25 mouse cellular contexts compared by ENCODE assay signal in the genomic region with DNA sequence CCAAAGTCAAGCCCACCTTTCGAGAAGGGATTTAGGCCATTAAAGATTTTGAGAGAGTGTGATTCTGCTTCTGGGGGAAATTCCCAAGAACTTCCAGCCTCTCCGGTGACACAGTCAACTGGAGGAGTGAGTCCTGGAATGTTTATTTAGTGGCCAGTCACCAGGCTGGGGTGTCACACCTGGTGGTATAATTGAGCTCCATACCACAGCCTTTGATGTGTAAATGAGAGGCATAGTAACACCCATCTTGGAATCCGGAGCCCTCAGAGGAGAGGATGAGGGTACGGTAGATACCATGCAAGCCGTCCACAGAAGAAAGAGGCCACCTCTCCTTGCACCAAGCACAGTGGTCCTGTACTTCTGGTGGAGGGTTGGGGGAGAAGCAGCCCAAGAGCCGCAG. TPM values are rescaled to one million over a fixed set of nuclear protein-coding genes. Genes with fewer than 3 reads are reported as not detected.
DNase-seq lines count a peak whose midpoint lies in the region; ATAC-seq and TF ChIP-seq lines count a peak whose summit lies in the region.
"Had no signal": no experiment of that assay in that cellular context is flagged by ENCODE, and none has a peak within 500 bp of the region (broad histone marks: within the 10 kb centered on the region; RNA-seq: fewer than 3 reads in every experiment).

No protein-coding gene starts in this region.

- WGBS in lung, postnatal 0 days, result 41% methylated on average over 6 of the region's 6 CpGs
- 43% methylated on average over 6 of the region's 6 CpGs for WGBS in stomach, postnatal 0 days

- H3K4me3 ChIP-seq in lung, postnatal 0 days (ENCODE audit: low read depth, low read length), result no peak overlapping the region
- no peak overlapping the region for H3K4me3 ChIP-seq in stomach, postnatal 0 days (ENCODE audit: low read depth, low read length)
- H3K4me3 ChIP-seq: embryonic facial prominence, embryonic 12.5 days; embryonic facial prominence, embryonic 15.5 days; heart, embryonic 12.5 days; heart, embryonic 15.5 days; hindbrain, embryonic 10.5 days; hindbrain, embryonic 13.5 days; intestine, embryonic 15.5 days had no signal

- no peak overlapping the region for H3K4me2 ChIP-seq in lung, postnatal 0 days (replicated peaks; ENCODE audit: low read depth, low read length)
- H3K4me2 ChIP-seq in stomach, postnatal 0 days (replicated peaks; ENCODE audit: low read depth), result no peak overlapping the region
- H3K4me2 ChIP-seq: embryonic facial prominence, embryonic 12.5 days; embryonic facial prominence, embryonic 15.5 days; heart, embryonic 12.5 days; heart, embryonic 15.5 days; hindbrain, embryonic 13.5 days; intestine, embryonic 15.5 days had no signal

- H3K36me3 ChIP-seq in lung, postnatal 0 days (ENCODE audit: insufficient read depth, low read length), result no peaks in the 10 kb centered on the region
- no peaks in the 10 kb centered on the region; the same call in 1 of the 2 replicates for H3K36me3 ChIP-seq in stomach, postnatal 0 days (ENCODE audit: control insufficient read depth, insufficient read depth, low read length)
- H3K36me3 ChIP-seq: embryonic facial prominence, embryonic 12.5 days; embryonic facial prominence, embryonic 15.5 days; heart, embryonic 12.5 days; heart, embryonic 15.5 days; hindbrain, embryonic 10.5 days; hindbrain, embryonic 13.5 days; intestine, embryonic 15.5 days had no signal

- no peak overlapping the region for H3K9ac ChIP-seq in lung, postnatal 0 days (replicated peaks; ENCODE audit: low read depth)
- H3K9ac ChIP-seq in stomach, postnatal 0 days (ENCODE audit: low read length), result no peak overlapping the region
- H3K9ac ChIP-seq: embryonic facial prominence, embryonic 12.5 days; embryonic facial prominence, embryonic 15.5 days; forebrain, postnatal 0 days; heart, embryonic 12.5 days; heart, embryonic 15.5 days; hindbrain, embryonic 13.5 days; intestine, embryonic 15.5 days had no signal

- peak; percentile 40; the same call in 1 of the 2 replicates for ATAC-seq in lung, postnatal 0 days
- no peak for ATAC-seq in stomach, postnatal 0 days (ENCODE audit: low FRiP score, low TSS enrichment)
- ATAC-seq: forebrain, embryonic 14.5 days; forebrain, postnatal 0 days; hindbrain, embryonic 16.5 days; intestine, embryonic 15.5 days had no signal

- DNase-seq in heart, adult 11 months, result peak; percentile 76
- no peak for DNase-seq in heart, adult 8-10 months (ENCODE audit: low spot score)
- DNase-seq in lung, postnatal 0 days (ENCODE audit: low spot score), result no peak
- no peak for DNase-seq in lung, postnatal 25 days (ENCODE audit: low spot score)
- DNase-seq in stomach, postnatal 0 days (ENCODE audit: low spot score), result no peak
- DNase-seq in gastrocnemius, adult 18-20 months (ENCODE audit: low spot score), result no peak
- DNase-seq: adrenal gland, adult 2 months; adrenal gland, postnatal 14 days; cerebellum, adult 11 months; cerebellum, adult 2 months; cerebellum, adult 9-11 months; cerebellum, postnatal 25 days; forebrain, postnatal 0 days; gastrocnemius, postnatal 25 days; heart, postnatal 10 days; heart, postnatal 36 days had no signal

- no peak for TF ChIP-seq EP300 in lung, postnatal 0 days (IDR thresholded peaks at IDR 0.05)
- no peak for TF ChIP-seq EP300 in stomach, postnatal 0 days (optimal IDR thresholded peaks at IDR 0.05)

- no peak for TF ChIP-seq CTCF in lung, postnatal 0 days (IDR thresholded peaks at IDR 0.05)
- no peak for TF ChIP-seq CTCF in stomach, postnatal 0 days (IDR thresholded peaks at IDR 0.05; ENCODE audit: low read depth)

- no peak overlapping the region for H3K27ac ChIP-seq in lung, postnatal 0 days (ENCODE audit: low read length)
- H3K27ac ChIP-seq in stomach, postnatal 0 days (replicated peaks), result 0 out of 2 replicates have a peak overlapping the region, but pooled peaks have one; percentile 9
- H3K27ac ChIP-seq: embryonic facial prominence, embryonic 12.5 days; embryonic facial prominence, embryonic 15.5 days; heart, embryonic 15.5 days; hindbrain, embryonic 10.5 days; hindbrain, embryonic 13.5 days; intestine, embryonic 15.5 days had no signal

- H3K4me1 ChIP-seq in lung, postnatal 0 days (ENCODE audit: insufficient read depth, low read depth, low read length), result no peaks in the 10 kb centered on the region
- no peaks in the 10 kb centered on the region for H3K4me1 ChIP-seq in stomach, postnatal 0 days (replicated peaks; ENCODE audit: control insufficient read depth, insufficient read depth)
- H3K4me1 ChIP-seq: embryonic facial prominence, embryonic 12.5 days; embryonic facial prominence, embryonic 15.5 days; heart, embryonic 12.5 days; heart, embryonic 15.5 days; hindbrain, embryonic 13.5 days; intestine, embryonic 15.5 days had no signal

- no peaks in the 10 kb centered on the region for H3K27me3 ChIP-seq in lung, postnatal 0 days (replicated peaks; ENCODE audit: insufficient read depth, low read length)
- no peaks in the 10 kb centered on the region for H3K27me3 ChIP-seq in stomach, postnatal 0 days (ENCODE audit: control insufficient read depth, insufficient read depth, low read length)
- H3K27me3 ChIP-seq: embryonic facial prominence, embryonic 15.5 days; intestine, embryonic 15.5 days had no signal

- no peaks in the 10 kb centered on the region for H3K9me3 ChIP-seq in lung, postnatal 0 days (ENCODE audit: low read length)
- no peaks in the 10 kb centered on the region for H3K9me3 ChIP-seq in stomach, postnatal 0 days (ENCODE audit: control insufficient read depth, low read length)
- H3K9me3 ChIP-seq: embryonic facial prominence, embryonic 12.5 days; embryonic facial prominence, embryonic 15.5 days; heart, embryonic 12.5 days; heart, embryonic 15.5 days; hindbrain, embryonic 10.5 days; hindbrain, embryonic 13.5 days; intestine, embryonic 15.5 days had no signal

RNA-seq across cellular contexts. Expression of a gene that starts 11.0 kb away (rescaled TPM):
- under 1 TPM; 0.16 to 0.43 (median 0.27) TPM for total RNA-seq in heart, adult 8-10 months (2022)
- 14.2 and 20.6 TPM in 2 replicates for polyA plus RNA-seq in lung, postnatal 0 days (2015; fragmentation: Nextera tagmentation; extraction: Ambion mirVana)
- 79.0 and 80.6 TPM in 2 replicates for polyA plus RNA-seq in stomach, postnatal 0 days (2015; fragmentation: Nextera tagmentation; extraction: Ambion mirVana)
- under 1 TPM in 1 of 2 experiments, not detected in 1; 0.17 TPM for total RNA-seq in gastrocnemius, adult 18-20 months (2021)
- total RNA-seq: gastrocnemius, postnatal 25 days had no signal

RNA-seq across cellular contexts. Expression of a gene that starts 19.3 kb away (rescaled TPM):
- 10 to 100 TPM; 13.3 to 14.6 (median 14.5) TPM for total RNA-seq in heart, adult 8-10 months (2022)
- polyA plus RNA-seq in lung, postnatal 0 days (2015; fragmentation: Nextera tagmentation; extraction: Ambion mirVana), result 31.4 and 32.5 TPM in 2 replicates
- polyA plus RNA-seq in stomach, postnatal 0 days (2015; fragmentation: Nextera tagmentation; extraction: Ambion mirVana), result 25.7 and 27.3 TPM in 2 replicates
- total RNA-seq in gastrocnemius, adult 18-20 months (2021), result 10 to 100 TPM; 10.4 to 11.5 TPM

RNA-seq across cellular contexts. Expression of a gene that starts 21.1 kb away (rescaled TPM):
- 10 to 100 TPM; 11.1 to 15.2 (median 13.3) TPM for total RNA-seq in heart, adult 8-10 months (2022)
- polyA plus RNA-seq in lung, postnatal 0 days (2015; fragmentation: Nextera tagmentation; extraction: Ambion mirVana), result 18.8 and 19.9 TPM in 2 replicates
- polyA plus RNA-seq in stomach, postnatal 0 days (2015; fragmentation: Nextera tagmentation; extraction: Ambion mirVana), result 17.5 and 17.8 TPM in 2 replicates
- 10 to 100 TPM; 12.1 to 15.7 TPM for total RNA-seq in gastrocnemius, adult 18-20 months (2021)

RNA-seq across cellular contexts. Expression of a gene that starts 30.8 kb away (rescaled TPM):
- total RNA-seq in heart, adult 8-10 months (2022), result 100 to 1,000 TPM; 245 to 279 (median 255) TPM
- 369 and 396 TPM in 2 replicates for polyA plus RNA-seq in lung, postnatal 0 days (2015; fragmentation: Nextera tagmentation; extraction: Ambion mirVana)
- polyA plus RNA-seq in stomach, postnatal 0 days (2015; fragmentation: Nextera tagmentation; extraction: Ambion mirVana), result 402 and 425 TPM in 2 replicates
- total RNA-seq in gastrocnemius, adult 18-20 months (2021), result 100 to 1,000 TPM; 188 to 201 TPM

RNA-seq across cellular contexts. Expression of a gene that starts 31.0 kb away (rescaled TPM):
- total RNA-seq in heart, adult 8-10 months (2022), result 10 to 100 TPM in 1 of 4 experiments, 1 to 10 TPM in 3; 7.8 to 11.2 (median 8.9) TPM
- 34.0 and 38.6 TPM in 2 replicates for polyA plus RNA-seq in lung, postnatal 0 days (2015; fragmentation: Nextera tagmentation; extraction: Ambion mirVana)
- 24.8 and 26.8 TPM in 2 replicates for polyA plus RNA-seq in stomach, postnatal 0 days (2015; fragmentation: Nextera tagmentation; extraction: Ambion mirVana)
- 1 to 10 TPM; 2.1 to 2.4 TPM for total RNA-seq in gastrocnemius, adult 18-20 months (2021)
